Mouse (Mus musculus): ENCODE results near the gene Myo3b.
"Not testable (repeated sequence)": the region's sequence is repeated elsewhere in the genome, so short reads cannot be mapped to it uniquely, and the experiment has no call there.

Myo3b gene

GRCm38 (mm10) chr2:70038752-70039151, at the start of gene Myo3b:
Gene Myo3b, plus strand, starts transcription at chr2:70039126.
- no peak for DNase-seq (ENCODE audit: extremely low spot score)

GRCm38 (mm10) chr2:69989224-69989623, 49.7 kb upstream of the Myo3b start:
- DNase-seq (ENCODE audit: extremely low spot score), result no peak

DNA sequence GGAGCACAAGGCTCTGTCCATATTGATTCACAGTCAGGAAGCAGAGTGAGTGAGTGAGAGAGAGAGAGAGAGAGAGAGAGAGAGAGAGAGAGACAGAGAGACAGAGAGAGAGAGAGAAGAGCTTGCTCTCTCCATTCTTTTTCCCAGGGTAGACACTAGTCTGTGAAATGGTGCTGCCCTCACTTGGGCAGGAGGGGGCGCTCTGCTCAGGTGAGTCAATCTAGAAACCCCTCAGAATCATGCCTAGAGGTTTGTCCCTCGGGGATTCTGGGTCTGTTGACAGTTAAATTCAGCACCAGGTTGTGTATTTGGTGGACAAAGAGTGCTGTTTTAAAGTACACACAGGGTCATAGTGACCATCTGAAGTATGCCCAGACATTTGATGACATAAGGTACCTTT, 48.3 kb upstream of the Myo3b start:
- DNase-seq (ENCODE audit: extremely low spot score), result no peak

- DNase-seq (ENCODE audit: extremely low spot score), result not testable (repeated sequence)
These were observed 44.7 kb upstream of the Myo3b start for GRCm38 (mm10) chr2:69994082-69994736.

GRCm38 (mm10) chr2:69994779-69995178, 44.1 kb upstream of the Myo3b start:
- DNase-seq (ENCODE audit: extremely low spot score), result no peak

DNA sequence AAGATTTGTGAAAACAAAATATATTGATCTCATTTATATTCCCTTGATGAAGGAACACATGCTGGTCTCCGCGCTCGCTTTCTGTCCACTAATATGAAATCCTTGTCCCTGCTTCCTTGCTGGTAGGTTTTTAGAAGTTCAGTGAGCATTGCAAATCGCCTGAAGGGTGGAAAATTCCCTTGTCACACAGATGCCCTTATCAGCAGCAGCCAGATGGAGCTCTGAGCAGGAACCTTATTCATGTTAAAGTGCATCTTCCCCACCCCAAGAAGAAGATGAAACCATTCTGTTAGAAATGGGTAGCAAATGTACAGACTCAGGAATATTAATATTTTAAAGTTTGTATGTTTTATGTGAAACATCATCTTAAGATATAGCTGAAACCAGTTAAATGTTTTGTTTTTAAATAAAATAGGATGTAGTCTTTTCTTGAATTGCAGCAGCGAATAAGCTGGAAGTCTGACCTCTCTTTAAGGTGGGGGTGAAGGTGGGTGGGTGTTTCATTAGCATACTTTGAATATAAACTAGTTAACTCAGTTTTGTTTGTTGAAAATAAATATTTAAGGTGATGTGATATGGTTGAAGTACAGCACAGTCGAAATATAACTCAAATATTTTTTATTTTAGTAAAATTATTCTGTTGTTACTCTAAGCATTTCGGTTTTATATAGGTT, 39.7 kb upstream of the Myo3b start:
- DNase-seq (ENCODE audit: extremely low spot score), result no peak

- no peak for DNase-seq (ENCODE audit: extremely low spot score)
These were observed 38.6 kb upstream of the Myo3b start for GRCm38 (mm10) chr2:70000316-70000715.

GRCm38 (mm10) chr2:70006492-70006891, 32.4 kb upstream of the Myo3b start:
- no peak for DNase-seq (ENCODE audit: extremely low spot score)

DNA sequence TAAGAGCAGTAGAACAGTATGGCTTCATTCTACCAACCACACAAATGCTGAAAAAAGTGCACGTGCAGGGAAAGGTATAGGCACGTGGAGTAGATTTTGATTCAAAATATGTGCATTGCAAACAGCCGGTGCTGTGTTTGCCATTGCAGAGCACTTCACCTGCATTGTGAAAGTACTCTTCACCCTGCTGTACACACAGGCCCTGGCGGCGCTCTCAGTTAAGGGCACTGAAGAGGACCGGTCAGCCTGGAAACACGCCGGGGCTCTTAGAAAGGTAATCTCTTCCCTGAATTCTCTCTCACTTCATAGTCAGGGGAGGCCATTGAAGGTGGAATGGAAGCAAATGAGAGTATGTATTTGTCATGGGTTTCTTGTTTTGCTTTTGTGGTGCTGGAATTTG, 26.0 kb upstream of the Myo3b start:
- DNase-seq (ENCODE audit: extremely low spot score), result no peak

- DNase-seq (ENCODE audit: extremely low spot score), result no peak
These were observed 20.7 kb upstream of the Myo3b start for GRCm38 (mm10) chr2:70018236-70018635.

DNA sequence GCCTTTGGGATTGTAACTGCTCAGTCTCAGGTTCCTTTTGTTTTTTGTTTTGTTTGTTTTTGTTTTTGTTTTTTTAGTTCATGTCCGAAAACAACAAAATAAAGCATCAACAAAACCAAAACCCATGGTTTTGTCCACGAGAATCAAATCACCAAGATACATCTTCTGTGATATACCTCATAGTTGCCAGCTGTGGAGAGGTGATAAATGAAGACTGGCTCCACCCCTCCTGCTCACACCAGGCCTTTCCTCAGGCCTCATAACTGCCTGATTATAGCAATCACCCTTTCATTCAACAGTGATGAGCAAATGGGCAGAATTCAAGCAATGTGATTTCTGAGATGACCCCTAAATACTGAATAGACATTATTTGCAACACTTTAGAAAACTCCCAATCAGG, 14.5 kb upstream of the Myo3b start:
- no peak for DNase-seq (ENCODE audit: extremely low spot score)

GRCm38 (mm10) chr2:70025711-70026110, 13.2 kb upstream of the Myo3b start:
- DNase-seq (ENCODE audit: extremely low spot score), result no peak

GRCm38 (mm10) chr2:70031472-70031871, 7.5 kb upstream of the Myo3b start:
- DNase-seq (ENCODE audit: extremely low spot score), result no peak

DNA sequence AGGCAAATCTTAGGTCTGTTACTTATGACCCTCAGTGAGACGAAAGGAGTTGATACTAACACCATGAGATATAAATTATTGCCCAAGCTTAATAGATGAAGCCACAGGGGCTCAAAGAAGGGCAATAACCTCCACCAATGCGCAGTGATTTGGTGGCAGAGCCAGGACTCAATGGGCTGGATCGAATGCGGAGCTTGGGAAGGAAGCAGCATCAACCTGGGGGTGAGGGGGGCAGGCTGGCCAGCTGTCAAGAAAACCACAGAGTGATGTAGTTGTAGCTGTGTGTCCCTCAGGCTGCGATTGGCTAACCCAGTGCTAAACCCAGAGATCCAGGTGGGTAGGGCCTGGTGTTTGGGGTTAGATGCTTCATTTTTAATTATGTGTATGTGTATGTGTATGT, 4.0 kb upstream of the Myo3b start:
- DNase-seq (ENCODE audit: extremely low spot score), result no peak

GRCm38 (mm10) chr2:70035358-70035757, 3.6 kb upstream of the Myo3b start:
- no peak for DNase-seq (ENCODE audit: extremely low spot score)

DNA sequence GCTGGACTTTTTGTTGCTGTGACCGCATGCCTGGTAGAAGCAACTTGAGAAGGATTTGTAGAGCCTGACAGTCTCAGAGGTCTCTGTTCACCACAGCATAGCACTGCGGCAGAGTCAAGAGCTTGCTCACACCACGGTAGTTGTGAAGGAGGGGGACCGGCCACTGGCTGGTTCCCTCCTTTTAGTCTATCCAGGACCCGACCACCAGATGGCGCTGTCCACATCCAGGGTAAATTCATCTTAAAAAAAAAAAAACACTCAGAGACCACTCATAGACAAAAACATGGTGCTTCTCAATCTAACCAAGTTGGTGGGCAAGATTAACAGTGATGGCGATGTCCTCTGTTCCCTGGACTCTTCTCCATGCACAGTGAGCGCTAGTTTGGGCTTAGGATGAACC, 1.7 kb upstream of the Myo3b start:
- DNase-seq (ENCODE audit: extremely low spot score), result no peak

GRCm38 (mm10) chr2:70044466-70044865, 5.5 kb downstream of the Myo3b start:
- DNase-seq (ENCODE audit: extremely low spot score), result no peak

DNA sequence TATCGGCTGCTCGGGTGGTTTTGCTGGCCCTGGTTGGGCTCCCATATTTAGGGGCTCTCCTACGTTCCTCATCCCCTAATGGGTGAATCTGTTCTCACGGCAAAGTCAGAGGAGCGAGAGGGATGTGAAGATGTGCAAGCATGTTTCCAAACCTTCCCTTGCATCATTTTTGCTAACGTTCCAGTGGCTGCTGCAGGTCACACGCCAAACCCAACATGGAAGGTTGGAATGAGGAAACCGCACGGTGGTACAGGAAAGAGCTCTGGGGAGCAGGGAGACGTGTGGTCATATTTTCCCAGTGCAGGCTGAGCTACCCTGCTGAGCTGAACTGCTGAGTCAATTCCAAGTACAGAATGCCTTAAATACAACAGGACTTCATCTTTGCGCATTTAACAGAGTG, 8.9 kb downstream of the Myo3b start:
- DNase-seq (ENCODE audit: extremely low spot score), result no peak

GRCm38 (mm10) chr2:70053803-70054202, 14.9 kb downstream of the Myo3b start:
- DNase-seq (ENCODE audit: extremely low spot score), result no peak

GRCm38 (mm10) chr2:70058201-70058600, 19.3 kb downstream of the Myo3b start:
- no peak for DNase-seq (ENCODE audit: extremely low spot score)

GRCm38 (mm10) chr2:70060359-70061345, 21.7 kb downstream of the Myo3b start:
- no peak for DNase-seq (ENCODE audit: extremely low spot score)

GRCm38 (mm10) chr2:70065116-70065515, 26.2 kb downstream of the Myo3b start:
- DNase-seq (ENCODE audit: extremely low spot score), result no peak

Measured in embryo, embryonic 9.5 days (tissue).